Mouse (Mus musculus): Measurements from ENCODE around the gene Nav3.
"Not testable (repeated sequence)": the region's sequence is repeated elsewhere in the genome, so short reads cannot be mapped to it uniquely, and the experiment has no call there.

Nav3 gene

GRCm38 (mm10) chr10:110455838-110456493, at the start of gene Nav3:
TSS of gene Nav3 (minus strand) at chr10:110456204.
- peak; percentile 26 to 30 for DNase-seq

- DNase-seq, result no peak
Measured at GRCm38 (mm10) chr10:110485306-110485705, 29.3 kb upstream of the Nav3 start.

- no peak for DNase-seq
Measured at GRCm38 (mm10) chr10:110484822-110485221, 28.8 kb upstream of the Nav3 start.

- DNase-seq, result no peak
Measured at GRCm38 (mm10) chr10:110479189-110479588, 23.2 kb upstream of the Nav3 start.

GRCm38 (mm10) chr10:110477689-110478314, 21.8 kb upstream of the Nav3 start:
- no peak for DNase-seq

- DNase-seq, result no peak
Measured at GRCm38 (mm10) chr10:110474107-110474506, 18.1 kb upstream of the Nav3 start.

- DNase-seq, result no peak
Measured at GRCm38 (mm10) chr10:110469445-110469844, 13.4 kb upstream of the Nav3 start.

- peak in 1 of 2 experiments; percentile 2 for DNase-seq
Measured at GRCm38 (mm10) chr10:110455063-110455837, 754 bp downstream of the Nav3 start.

- DNase-seq, result no peak
Measured at GRCm38 (mm10) chr10:110453566-110453965, 2.4 kb downstream of the Nav3 start.

GRCm38 (mm10) chr10:110440396-110440795, 15.6 kb downstream of the Nav3 start:
- no peak for DNase-seq

GRCm38 (mm10) chr10:110431078-110431477, 24.9 kb downstream of the Nav3 start:
- no peak for DNase-seq

GRCm38 (mm10) chr10:110429578-110429977, 26.4 kb downstream of the Nav3 start:
- no peak for DNase-seq

- DNase-seq, result no peak
Measured at GRCm38 (mm10) chr10:110429052-110429451, 27.0 kb downstream of the Nav3 start.

GRCm38 (mm10) chr10:110421533-110421932, 34.5 kb downstream of the Nav3 start:
- DNase-seq, result no peak

GRCm38 (mm10) chr10:110417003-110417402, 39.0 kb downstream of the Nav3 start:
- no peak for DNase-seq

GRCm38 (mm10) chr10:110415624-110416023, 40.4 kb downstream of the Nav3 start:
- no peak for DNase-seq

- no peak for DNase-seq
Measured at GRCm38 (mm10) chr10:110413281-110413897, 42.6 kb downstream of the Nav3 start.

GRCm38 (mm10) chr10:110402950-110403349, 53.1 kb downstream of the Nav3 start:
- DNase-seq, result no peak

GRCm38 (mm10) chr10:110400642-110401041, 55.4 kb downstream of the Nav3 start:
- DNase-seq, result no peak

GRCm38 (mm10) chr10:110398643-110399042, 57.4 kb downstream of the Nav3 start:
- no peak for DNase-seq

GRCm38 (mm10) chr10:110386476-110387197, 69.4 kb downstream of the Nav3 start:
- DNase-seq, result no peak

GRCm38 (mm10) chr10:110383506-110384229, 72.3 kb downstream of the Nav3 start:
- not testable (repeated sequence) for DNase-seq
